Mouse (Mus musculus) right cerebral cortex, postnatal 36 days (tissue): Measurements from ENCODE around the gene Swsap1.

ENCODE experiments used
- DNase-seq, 2 experiments: peaks; one replicate each; pipeline ENCODE4 v3.0.0; 2022; ENCODE audit warnings: low spot score in 2 of 2, mixed read lengths in 1 of 2

Gene Swsap1

DNA sequence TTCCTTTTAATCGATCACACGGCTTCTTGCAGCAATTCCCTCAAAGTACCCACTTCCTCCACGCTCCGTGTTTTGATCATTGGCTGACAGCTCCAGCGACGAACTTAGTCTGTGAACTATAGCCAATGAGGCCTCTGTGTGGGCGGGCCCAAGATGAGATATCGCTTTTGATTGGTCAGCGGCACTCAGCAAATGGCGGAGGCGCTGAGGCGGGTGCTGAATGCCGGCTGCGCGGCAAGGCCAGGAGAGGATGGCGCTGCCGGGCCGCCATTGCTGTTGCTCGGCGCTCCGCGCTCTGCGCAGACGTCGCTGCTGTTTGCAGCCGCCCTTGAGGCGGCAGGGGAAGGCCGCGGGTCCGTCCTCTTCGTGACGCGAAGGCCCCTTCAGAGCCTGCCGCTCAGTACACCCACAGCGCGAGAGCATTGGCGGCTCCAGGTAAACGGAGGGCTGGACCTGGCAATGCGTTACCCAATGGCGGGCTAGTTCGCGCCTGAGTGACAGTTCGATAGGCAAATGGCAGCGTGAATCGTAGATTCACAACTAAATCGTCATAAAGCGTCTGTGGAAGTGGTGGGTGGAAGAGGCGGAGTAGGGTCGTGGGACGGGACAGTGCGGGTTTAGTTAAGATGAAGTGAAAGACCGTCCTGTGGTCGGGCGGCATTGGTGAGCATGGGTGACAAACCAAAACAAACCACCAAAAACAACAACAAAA is at the start of gene Swsap1:
Gene Swsap1 (plus strand): TSS at position 186 of the 712 bp plus-strand sequence.
- peak; percentile 99 for DNase-seq

DNA sequence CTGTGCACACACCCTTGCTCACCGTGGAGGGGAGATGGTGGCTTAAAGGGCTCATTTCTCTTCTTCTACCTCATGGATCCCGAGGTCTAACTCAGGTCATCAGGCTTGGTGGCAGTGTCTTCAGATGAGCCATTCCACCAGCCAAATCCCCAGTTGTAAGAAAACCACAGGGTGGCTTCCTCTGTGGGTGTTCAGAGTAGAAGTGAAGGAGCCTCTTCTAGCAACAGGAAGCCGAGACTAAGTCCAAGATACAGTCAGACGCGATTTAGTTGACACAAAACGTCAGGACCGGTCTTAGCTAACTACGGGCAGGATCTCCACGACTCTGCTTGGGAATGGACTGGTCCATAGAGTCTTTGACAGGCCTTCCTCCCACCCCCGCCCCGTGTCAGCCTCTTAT is 47.3 kb upstream of the Swsap1 start:
- DNase-seq = no peak

DNA sequence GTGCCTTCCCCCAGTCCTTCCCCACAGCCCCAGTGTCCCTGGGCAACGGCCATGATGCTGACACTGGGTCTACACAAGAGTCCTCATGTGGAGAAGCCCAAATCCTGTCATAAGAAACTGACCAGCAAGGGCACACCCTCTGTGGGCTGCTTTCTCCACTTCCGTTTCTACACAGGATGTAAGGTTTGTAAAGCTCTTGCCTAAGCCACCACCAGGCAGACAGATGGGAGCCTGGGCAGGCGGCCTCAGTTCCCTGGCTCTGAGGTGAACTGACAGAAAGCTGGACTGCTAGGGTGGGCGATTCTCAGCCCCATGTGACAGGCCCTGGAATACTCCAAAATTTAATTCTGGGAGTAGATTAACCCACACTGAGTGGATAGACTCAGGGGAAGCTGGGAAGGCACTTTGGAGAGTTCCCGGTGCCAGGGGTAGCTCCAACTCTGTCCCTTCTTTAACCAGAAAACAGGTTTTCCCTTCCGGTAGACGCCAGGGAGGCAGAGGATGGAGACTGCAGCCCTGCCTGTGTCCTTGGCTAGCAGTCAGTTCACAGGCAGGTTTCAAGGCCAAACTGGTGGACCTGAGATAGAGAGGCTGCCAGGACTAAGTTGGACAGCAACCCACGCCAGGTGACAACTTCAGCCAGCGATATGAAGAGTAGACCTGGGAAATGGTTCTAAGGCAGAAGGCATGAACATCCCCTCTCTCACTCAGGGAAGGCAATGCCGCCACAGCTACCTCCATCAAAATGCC is 45.9 kb upstream of the Swsap1 start:
- DNase-seq = no peak

DNA sequence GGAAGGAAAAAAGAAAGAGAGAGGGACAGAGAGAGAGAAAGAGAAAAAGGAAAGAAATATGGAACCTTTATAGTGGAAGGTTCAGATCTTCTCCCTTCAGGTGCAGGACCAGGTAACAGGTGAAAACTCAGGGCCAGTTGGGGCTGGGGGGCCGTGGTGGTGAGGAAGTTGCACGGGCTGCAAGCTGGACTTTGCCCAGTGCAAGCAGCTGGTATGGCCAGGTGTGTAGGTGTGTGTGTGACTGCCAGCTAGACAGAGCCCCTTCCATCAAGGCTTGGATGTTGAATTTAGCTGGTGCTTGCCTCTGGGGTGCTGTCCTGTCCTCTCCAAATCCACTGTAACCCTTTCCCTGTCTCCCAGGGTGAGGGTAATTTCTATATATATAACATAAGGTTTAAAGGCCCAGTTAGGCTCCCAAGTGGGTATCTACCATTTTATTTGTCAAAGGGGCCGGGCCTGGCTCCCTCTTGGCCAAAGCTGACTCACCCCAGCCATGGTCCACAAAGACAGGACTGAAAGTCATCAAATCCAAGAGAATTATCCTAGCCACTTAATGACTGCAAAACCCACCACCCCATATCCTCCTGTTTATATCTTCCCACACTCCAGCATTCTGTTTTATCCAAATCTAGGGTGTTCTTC is 38.6 kb upstream of the Swsap1 start:
- no peak for DNase-seq

DNA sequence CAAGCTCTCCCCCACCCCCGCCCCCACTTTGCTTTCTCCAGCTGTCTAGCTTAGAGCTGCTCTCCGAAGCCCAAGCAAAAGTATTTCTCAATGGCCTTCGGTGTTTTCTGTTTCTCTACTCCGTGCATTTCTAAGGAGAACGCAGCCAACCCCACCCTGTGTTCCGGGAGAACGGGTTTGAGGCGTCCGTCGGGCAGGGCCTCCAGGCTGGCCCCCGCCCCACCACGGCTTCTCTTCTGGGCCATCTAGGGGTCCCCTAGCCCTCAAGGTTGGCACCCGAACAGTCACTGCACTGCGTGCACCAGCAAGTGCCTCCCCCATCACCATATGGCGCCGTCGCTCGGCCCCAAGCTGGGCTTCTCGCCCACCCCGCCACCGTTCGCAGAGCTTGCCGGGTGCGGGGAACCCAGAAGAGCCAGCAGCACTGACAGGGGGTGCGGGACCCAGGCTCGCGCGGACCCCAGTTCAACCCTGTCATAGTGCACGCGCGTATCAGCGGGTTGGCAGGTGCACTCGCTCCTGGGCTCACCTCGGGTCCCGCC is 38.0 kb upstream of the Swsap1 start:
- DNase-seq = peak; percentile 73 to 81

DNA sequence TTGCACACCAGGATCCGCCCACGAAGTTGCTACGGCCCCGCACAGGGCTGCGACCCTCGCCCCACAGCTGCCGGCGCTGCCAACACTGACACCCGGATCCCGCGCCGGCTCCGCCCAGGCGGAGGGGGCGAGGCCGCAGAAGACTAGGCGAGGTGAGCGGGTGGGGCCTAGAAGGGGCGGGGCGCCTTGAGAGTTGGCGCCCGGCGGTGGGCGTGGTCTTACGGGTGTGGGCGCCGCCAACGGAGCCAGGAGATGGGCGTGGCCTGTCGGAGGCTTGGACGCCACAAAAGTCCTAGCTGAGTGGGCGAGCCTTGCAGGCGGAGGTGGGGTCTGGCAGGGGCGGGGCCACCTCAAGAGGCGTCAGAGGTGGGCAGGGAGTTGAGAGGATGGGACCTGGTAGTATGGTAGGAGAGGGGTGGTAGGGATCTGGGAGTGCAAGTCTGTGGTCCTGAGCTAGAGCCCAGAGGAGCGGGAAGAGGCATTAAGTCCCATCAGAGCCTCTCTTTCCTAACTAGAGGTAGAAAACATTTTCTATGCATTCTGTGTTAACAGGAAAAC is 37.4 kb upstream of the Swsap1 start, which contains the start of gene Rab3d:
Gene Rab3d (minus strand): TSS at position 158 of the 558 bp plus-strand sequence.
- DNase-seq = peak; percentile 88 to 89

DNA sequence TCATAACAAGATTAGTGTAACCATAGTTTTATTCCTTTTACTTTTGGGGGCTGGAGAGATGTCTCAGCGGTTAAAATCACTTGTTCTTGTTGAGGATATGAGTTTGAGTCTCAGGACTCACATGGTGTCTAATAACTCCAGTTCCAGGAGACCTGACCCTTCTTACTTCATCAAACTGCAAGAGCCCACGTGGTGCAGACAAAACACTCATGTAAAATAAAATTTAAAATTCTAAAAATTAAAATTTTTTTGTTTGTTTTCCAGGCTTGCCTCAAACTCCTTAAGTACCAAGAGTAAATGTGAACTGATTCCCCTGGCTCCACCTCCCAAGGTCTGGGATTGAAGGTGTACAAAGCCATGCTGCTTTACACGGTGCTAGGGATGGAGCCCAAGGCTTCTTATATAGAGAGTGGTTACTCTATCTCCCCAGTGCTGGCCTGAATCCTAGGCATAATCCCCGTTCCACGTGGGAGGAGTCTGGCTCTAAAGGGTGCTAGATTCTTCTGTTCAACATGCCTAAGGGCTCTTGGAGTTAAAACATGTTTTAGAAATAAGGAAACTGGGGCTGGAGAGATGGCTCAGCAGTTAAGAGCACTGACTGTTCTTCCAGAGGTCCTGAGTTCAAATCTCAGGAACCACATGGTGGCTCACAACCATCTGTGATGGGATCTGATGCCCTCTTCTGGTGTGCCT is 36.7 kb upstream of the Swsap1 start:
- DNase-seq = no peak

DNA sequence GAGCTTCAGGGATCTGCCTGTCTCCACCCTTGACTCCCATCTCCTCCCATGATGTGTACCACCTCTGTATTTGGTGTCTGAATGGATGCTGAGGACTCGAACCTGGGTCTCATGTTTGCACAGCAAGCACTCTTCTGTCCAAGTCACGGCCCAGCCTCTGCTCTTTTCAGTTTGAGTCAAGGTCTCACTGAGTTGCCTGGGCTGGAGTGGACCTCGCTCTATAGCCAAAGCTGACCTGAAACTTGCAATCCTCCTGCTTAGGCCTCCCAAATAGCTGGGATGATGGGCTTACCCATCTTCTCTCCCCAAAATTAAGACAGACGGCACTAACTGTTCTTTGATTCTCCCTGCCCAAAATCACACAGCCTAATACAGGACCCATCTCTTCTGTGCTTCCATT is 32.5 kb upstream of the Swsap1 start:
- DNase-seq = no peak

DNA sequence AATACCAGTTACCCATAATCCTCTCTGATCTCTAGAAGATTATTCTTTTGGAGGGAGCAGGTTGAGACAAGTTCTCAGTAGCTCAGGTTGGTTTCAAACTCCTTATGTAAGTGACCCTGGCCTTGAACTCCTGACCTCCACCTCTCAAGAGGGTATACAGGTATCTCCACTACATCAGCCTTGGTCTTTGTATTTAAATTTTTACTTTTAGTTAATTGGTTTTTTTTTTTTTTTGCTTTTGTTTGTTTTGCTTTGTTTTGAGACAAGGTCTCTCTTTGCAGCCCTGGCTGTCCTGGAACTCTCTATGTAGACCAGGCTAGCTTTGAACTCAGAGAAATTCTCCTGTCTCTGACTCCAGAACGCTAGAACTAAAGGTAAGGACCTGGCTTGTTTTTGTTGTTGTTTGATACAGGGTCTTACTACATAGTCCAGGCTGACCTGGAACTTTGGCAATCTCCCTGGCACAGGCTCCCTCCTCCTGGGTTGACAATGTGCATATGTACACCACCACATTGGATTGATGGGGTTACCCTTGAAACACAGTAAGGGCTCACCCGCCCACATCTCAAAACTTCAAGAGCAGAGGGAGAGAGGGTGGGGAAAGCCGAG is 32.0 kb upstream of the Swsap1 start:
- DNase-seq = no peak

DNA sequence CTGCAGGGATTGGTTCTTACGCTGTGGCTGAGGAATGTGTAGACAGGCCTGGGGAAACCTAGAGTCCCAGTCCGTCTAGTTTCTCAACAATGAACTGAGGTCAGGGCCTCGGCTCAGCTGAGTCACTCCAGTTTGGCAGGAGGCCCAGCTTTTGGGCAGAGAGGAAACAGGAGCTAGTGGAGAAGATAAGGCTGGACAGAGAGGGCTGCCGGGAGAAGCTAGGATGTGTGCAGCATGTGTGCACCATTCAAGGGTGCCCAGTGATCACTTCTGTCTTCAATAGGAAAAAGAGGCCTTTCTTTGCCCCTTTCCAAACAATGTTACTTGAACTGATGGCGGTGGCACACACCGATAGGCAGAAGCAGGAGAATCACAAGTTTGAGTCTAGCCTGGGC is 31.5 kb upstream of the Swsap1 start:
- DNase-seq = no peak

DNA sequence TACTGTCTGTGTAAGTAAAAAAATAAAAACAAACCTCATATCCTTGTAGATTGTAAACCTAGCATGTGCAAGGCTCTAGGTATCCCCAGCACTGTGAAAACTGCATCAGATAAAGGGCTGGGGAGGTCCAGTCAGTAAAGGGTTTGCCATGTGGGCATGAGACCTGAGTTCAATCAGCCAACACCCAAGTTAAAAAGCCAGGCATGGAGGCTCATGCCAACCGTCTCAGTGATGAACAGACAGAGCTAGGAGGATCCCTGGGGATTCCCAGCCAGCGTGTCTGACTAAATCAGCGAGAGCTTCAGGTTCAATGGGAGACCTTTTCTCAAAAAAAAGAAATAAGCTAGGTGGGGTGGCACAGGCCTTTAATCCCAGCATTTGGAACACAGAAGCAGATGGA is 30.5 kb upstream of the Swsap1 start:
- no peak for DNase-seq

DNA sequence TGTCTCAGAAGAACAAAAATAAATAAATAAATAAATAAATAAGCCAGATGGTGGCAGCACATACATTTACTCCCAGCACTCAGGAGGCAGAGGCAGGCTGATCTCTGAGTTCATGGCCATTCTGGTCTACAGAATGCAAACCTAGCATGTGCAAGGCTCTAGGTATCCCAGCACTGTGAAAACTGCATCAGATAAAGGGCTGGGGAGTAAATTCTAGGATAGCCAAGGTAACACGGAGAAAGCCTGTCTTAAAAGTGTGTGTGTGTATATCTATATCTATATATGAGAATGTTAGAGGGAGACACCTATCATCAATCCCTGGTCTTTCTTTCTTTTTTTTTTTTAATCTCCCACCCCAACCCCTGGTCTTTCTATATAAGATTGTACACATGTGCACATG is 30.0 kb upstream of the Swsap1 start:
- no peak for DNase-seq

DNA sequence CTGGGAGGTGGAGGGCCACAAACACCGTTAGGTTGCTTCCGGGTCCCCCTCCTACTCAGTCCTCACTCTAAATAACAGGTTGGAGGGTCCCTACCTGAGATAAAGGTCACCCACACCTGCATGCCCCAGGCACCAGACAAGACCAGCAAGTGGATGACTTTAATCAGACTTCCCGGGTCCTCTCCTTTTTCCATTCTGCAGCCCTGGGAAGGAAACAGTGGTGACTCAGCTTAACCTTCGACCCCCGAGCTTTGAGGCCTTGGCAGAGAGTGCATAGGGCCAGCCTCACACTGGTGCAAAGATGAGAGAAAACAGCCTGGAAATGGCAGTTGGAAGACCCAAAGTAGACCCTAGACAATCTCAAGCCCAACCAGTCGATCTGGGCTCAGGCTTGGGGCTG is 29.4 kb upstream of the Swsap1 start:
- no peak for DNase-seq

DNA sequence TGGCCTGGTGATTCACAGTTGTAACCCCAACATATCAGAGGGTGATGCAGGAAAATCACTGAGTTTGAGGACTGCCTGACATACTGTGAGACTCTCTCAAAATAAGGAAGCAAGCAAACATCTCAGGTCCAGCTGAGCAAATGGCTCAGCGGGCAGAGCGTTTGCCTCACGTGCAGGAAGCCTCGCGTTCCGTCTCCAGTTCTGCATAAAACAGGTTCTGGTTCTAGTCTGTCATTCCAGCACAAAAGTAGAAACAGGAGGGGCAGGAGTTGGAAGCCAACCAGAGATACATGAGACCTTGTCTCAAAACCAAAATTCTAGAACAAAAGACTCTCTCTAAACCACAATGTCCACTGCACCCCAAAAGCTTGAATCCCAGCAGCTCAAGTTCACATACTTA is 28.8 kb upstream of the Swsap1 start:
- DNase-seq = no peak

DNA sequence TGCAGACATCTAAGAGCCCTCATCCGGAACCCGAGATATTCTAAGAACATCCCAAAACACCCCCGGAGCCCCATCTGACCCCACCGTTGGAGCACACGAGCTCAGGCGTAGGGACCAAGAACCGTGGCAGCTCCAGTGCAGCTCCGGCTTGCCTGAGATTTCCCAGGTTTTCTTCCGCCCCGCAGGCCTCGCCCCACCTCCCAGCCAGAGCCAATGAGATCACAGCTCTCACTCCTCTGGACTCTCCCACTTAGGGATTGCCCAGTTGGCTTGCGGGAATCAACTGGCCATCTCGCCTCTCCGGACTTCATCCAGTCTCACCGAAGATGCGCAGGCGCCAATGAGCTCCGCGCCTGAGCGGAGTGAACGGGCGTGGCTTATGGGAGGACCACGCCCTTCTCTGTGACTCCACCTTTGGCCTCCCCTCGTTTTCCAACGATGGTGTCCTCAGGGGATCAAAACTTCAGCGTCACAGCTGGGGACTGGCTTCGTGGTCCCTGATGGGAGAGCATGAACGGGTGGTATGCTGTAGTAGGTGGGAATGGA is 28.3 kb upstream of the Swsap1 start, which contains the start of the genes Ccdc159 and Tmem205:
Gene Ccdc159 (plus strand): TSS at position 264 of the 546 bp plus-strand sequence.
Gene Tmem205 (minus strand): TSS at position 349 of the 546 bp plus-strand sequence.
- DNase-seq = peak; percentile 94 to 96

DNA sequence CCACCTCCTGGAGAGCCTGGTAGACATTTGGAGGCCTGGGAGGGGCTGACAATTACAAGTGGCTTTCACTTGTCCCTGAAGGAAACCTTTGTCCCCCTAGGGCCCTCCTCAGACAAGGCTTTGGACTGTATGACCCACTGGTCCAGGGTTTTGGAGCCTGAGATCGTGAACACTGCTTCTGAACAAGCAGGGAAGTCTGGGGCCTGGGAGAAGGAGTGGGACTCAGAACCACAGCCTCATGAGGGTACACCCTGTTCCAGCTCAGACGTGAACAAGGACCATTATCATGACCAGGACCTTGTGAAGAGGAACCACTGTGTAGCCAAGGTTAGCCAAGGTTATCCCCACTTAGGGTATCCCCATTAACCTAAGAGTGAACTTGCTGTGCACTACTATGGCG is 26.3 kb upstream of the Swsap1 start:
- DNase-seq = no peak

DNA sequence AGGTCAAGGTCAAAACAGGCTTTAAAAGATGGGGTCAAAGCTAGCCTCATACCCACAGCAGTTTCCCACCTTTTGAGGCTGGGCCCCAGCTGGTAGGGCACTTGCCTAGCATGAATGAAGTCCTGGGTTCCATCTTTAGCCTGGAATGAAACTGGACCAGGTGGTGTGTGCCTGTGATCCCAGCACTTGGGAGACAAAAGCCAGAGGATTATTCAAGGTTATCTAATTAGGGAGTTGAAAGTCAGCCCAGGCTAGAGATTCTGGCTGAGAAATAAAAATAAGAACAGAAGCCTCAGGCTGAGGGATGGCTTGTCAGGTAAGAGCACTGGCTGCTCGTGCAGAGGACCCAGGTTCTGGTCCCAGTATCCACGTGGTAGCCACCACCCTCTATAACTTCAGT is 23.5 kb upstream of the Swsap1 start:
- DNase-seq = no peak

DNA sequence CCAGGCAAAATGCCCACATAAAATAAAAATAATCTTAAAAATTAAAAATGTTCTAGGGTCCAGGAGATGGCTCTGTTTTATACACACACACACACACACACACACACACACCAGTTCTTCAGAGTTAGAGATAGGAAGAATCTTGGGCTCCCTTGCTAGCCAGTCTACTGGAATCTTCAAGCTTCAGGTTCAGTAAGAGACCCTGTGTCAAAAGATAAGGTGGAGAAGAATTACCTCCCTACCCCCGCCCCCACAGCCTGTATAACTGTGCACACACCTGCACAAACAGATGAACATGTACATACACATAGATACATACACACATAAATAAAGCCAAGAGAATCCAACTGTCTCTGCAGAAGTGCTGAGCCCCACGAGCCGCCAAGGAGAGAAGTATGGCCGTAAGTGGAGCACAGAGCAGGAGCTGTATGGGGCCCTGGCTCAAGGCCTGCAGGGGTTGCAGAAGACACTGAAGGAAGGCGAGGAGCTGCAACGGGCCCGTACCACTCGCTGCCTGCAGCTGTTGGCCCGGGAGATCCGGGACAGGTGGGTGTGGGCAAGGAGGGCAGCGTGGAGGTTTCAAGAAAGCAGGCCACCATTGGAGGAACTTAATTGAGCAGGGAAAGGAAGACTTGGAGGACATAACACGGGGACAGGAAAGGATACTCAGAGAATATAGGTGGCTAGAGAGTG is 23.0 kb upstream of the Swsap1 start:
- DNase-seq = no peak

DNA sequence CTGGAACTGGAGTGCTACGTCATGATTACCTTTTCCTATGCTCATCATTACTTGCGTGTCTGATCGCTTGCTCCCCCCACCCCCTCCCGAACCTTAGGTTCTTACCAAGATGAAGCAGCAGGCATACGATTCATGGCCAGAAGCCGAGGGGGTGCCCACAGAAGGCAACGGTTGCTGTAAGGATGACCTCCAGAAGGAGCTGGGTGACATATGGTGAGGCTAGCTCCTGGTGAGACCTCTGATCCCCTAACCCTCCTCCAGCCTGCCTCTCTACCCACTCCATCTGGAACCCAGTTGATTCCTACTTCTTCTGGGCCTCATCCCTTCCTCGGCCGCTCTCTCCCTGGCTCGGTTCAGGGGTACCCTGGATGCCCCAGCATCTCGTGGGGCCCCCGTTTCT is 21.5 kb upstream of the Swsap1 start:
- no peak for DNase-seq
